Mouse (Mus musculus): ENCODE results near the gene Gm21885. TPM values are rescaled to one million over a fixed set of nuclear protein-coding genes. Genes with fewer than 3 reads are reported as not detected.

Gm21885 gene
- polyA plus RNA-seq, 1 experiment from 2014 or later, result 9.9 TPM

DNA sequence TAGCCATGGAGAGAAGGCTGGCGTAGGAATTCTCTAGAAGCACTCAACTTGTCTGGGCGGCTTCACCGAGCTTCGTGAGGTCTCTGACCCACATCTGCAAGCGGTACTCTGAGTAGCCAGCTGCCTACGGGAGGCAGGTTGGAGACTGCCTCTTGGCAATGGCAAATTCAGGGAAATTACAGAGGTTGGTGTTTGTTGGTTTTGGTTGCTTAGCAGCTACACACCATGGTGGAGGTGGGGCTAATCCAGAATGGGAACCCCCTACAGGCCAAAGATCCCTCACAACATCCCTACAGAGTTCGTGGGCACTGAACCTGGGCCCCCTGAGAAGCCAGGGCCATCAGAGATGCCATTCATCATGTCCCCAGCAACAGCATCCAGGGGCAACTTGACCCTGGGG lies 6.4 kb upstream of the Gm21885 start:
- no peaks in the 10 kb centered on the region for H3K9me3 ChIP-seq (replicated peaks; ENCODE audit: control insufficient read depth, low read length)

DNA sequence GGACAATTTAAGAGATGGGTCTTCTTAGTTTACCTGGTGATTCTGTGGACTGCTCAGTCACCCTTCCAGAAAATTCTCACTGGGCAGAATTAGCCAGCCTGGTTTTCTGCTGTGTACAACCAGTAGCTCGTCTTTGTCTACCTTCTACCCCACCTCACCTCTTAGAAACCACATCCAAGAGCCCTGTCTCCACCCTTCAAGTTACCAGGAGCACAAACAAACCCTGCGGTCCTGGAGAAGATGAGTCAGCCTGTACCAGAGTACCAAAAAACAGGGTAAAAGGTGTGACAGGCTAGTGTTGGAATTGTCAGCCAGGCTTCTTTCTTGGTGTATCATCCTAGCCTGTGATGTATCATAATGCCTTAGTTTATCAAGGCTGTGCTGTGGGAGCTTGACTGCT lies 6.0 kb upstream of the Gm21885 start:
- Histone ChIP-seq H3K4me1 (ENCODE audit: control insufficient read depth, insufficient read depth, low read length) (peaks cover 22% of the 10 kb centered on the region), H3K4me2 (ENCODE audit: low read depth, low read length) (no peak overlapping the region), H3K9me3 (replicated peaks; ENCODE audit: control insufficient read depth, low read length) (no peaks in the 10 kb centered on the region), H3K27ac (ENCODE audit: low read length) (no peak overlapping the region), H3K9ac (ENCODE audit: low read length) (no peak overlapping the region), H3K36me3 (ENCODE audit: control insufficient read depth, insufficient read depth, low read length) (no peaks in the 10 kb centered on the region), H3K4me3 (replicated peaks; ENCODE audit: low read length) (no peak overlapping the region), H3K27me3 (ENCODE audit: control insufficient read depth, insufficient read depth, low read length) (no peaks in the 10 kb centered on the region)
- 69% methylated on average over 2 of the region's 2 CpGs for WGBS
- ATAC-seq (ENCODE audit: insufficient read depth, low FRiP score), result no peak

More for the DNA sequence above, 6.4 kb upstream of the Gm21885 start:
- 81% methylated on average over 7 of the region's 7 CpGs for WGBS
- Histone ChIP-seq H3K27me3 (ENCODE audit: control insufficient read depth, insufficient read depth, low read length) (no peaks in the 10 kb centered on the region), H3K36me3 (ENCODE audit: control insufficient read depth, insufficient read depth, low read length) (no peaks in the 10 kb centered on the region), H3K9ac (ENCODE audit: low read length) (no peak overlapping the region), H3K4me3 (replicated peaks; ENCODE audit: low read length) (no peak overlapping the region), H3K27ac (ENCODE audit: low read length) (peak overlapping the region; percentile 77; the same call in 1 of the 2 replicates), H3K4me1 (ENCODE audit: control insufficient read depth, insufficient read depth, low read length) (peaks cover 20% of the 10 kb centered on the region), H3K4me2 (ENCODE audit: low read depth, low read length) (no peak overlapping the region)
- ATAC-seq (ENCODE audit: insufficient read depth, low FRiP score), result no peak

DNA sequence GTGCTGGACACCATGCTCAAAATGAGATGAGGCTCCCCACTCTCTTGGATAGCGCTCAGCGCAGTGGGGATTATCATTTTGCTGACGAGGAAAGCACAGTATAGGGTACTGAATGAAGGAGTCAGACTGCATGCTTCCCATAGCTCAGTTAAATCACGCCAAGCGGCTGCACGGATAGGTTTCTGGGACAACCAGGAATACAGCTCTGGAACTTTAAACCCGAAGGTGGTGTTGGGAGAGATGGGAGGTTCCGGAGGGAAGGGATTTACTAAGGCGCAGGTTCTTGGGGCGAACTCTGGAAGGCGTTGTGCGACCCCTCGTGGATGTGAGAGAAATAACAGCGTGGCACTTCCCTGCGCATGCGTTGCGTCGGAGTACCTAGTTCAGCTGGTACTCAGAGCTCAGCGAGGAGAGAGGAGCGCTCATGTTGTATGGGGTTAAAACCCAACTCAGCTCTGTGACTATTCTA lies 4.8 kb upstream of the Gm21885 start:
- peak; percentile 44; the same call in 1 of the 2 replicates for ATAC-seq (ENCODE audit: insufficient read depth, low FRiP score)
- Histone ChIP-seq H3K27me3 (ENCODE audit: control insufficient read depth, insufficient read depth, low read length) (no peaks in the 10 kb centered on the region), H3K27ac (ENCODE audit: low read length) (no peak overlapping the region), H3K4me1 (ENCODE audit: control insufficient read depth, insufficient read depth, low read length) (peaks cover 28% of the 10 kb centered on the region), H3K4me3 (replicated peaks; ENCODE audit: low read length) (peak overlapping the region; percentile 48), H3K4me2 (ENCODE audit: low read depth, low read length) (peak overlapping the region; percentile 82), H3K9me3 (replicated peaks; ENCODE audit: control insufficient read depth, low read length) (no peaks in the 10 kb centered on the region), H3K9ac (ENCODE audit: low read length) (peak overlapping the region; percentile 63), H3K36me3 (ENCODE audit: control insufficient read depth, insufficient read depth, low read length) (no peaks in the 10 kb centered on the region)
- 7% methylated on average over 20 of the region's 20 CpGs for WGBS

DNA sequence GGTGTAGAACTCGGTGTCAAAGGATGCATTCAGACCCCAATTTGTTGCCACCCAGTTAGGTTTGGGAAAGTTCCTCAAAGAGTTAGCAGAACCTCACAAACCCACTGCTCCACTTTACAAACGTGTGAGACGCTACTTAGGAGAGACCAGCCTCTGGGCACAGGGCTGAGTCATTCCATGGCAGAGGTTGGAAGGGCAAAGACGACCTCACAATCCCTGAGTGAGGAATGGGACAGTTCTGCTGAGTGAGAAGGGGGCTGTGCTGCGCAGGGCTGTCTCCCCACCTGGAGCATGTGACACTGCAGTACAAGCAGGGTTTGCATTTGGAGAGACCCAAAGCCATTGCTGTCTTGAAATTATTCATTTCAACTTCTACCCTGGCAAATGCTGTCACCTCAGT lies 618 bp downstream of the Gm21885 start:
- H3K4me2 ChIP-seq (ENCODE audit: low read depth, low read length), result no peak overlapping the region
- no peak overlapping the region for H3K9ac ChIP-seq (ENCODE audit: low read length)
- no peak overlapping the region for H3K27ac ChIP-seq (ENCODE audit: low read length)
- 59% methylated on average over 5 of the region's 5 CpGs for WGBS
- H3K9me3 ChIP-seq (replicated peaks; ENCODE audit: control insufficient read depth, low read length), result no peaks in the 10 kb centered on the region
- peaks cover 12% of the 10 kb centered on the region; the same call in 1 of the 2 replicates for H3K4me1 ChIP-seq (ENCODE audit: control insufficient read depth, insufficient read depth, low read length)
- H3K27me3 ChIP-seq (ENCODE audit: control insufficient read depth, insufficient read depth, low read length), result no peaks in the 10 kb centered on the region
- H3K36me3 ChIP-seq (ENCODE audit: control insufficient read depth, insufficient read depth, low read length), result peaks cover 2% of the 10 kb centered on the region
- ATAC-seq (ENCODE audit: insufficient read depth, low FRiP score), result no peak
- no peak overlapping the region for H3K4me3 ChIP-seq (replicated peaks; ENCODE audit: low read length)

DNA sequence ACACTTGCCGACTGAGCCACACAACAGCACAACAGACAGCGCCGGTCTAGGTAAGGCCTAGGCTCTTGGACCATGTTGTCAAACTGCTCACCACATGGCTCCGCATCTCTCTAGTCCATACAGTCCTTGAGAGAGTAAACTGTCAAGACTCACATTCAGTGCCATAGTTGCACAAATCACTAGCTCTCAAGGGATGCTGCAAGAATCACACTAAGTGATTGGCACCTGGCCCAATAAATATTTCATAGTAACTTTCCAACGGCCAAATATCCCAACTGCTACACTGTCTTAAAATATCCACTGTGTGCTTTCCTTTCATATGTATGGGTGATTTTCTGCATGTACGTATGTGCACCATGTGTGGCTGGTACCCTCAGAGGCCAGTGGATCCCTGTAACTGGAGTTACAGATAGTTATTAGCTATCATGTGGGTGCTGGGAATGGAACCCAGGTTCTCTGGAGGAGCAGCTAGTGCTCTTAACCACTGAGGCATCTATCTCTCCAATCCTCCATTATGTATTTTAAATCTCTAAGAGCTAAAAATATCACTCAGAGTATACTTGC lies 1.9 kb downstream of the Gm21885 start:
- H3K4me3 ChIP-seq (replicated peaks; ENCODE audit: low read length), result no peak overlapping the region
- H3K4me2 ChIP-seq (ENCODE audit: low read depth, low read length), result no peak overlapping the region
- 89% methylated on average over 6 of the region's 6 CpGs for WGBS
- H3K9ac ChIP-seq (ENCODE audit: low read length), result no peak overlapping the region
- no peak overlapping the region for H3K27ac ChIP-seq (ENCODE audit: low read length)
- peaks cover 6% of the 10 kb centered on the region for H3K36me3 ChIP-seq (ENCODE audit: control insufficient read depth, insufficient read depth, low read length)
- no peaks in the 10 kb centered on the region for H3K27me3 ChIP-seq (ENCODE audit: control insufficient read depth, insufficient read depth, low read length)
- no peak for ATAC-seq (ENCODE audit: insufficient read depth, low FRiP score)
- H3K9me3 ChIP-seq (replicated peaks; ENCODE audit: control insufficient read depth, low read length), result no peaks in the 10 kb centered on the region
- H3K4me1 ChIP-seq (ENCODE audit: control insufficient read depth, insufficient read depth, low read length), result peaks cover 9% of the 10 kb centered on the region; the same call in 1 of the 2 replicates

DNA sequence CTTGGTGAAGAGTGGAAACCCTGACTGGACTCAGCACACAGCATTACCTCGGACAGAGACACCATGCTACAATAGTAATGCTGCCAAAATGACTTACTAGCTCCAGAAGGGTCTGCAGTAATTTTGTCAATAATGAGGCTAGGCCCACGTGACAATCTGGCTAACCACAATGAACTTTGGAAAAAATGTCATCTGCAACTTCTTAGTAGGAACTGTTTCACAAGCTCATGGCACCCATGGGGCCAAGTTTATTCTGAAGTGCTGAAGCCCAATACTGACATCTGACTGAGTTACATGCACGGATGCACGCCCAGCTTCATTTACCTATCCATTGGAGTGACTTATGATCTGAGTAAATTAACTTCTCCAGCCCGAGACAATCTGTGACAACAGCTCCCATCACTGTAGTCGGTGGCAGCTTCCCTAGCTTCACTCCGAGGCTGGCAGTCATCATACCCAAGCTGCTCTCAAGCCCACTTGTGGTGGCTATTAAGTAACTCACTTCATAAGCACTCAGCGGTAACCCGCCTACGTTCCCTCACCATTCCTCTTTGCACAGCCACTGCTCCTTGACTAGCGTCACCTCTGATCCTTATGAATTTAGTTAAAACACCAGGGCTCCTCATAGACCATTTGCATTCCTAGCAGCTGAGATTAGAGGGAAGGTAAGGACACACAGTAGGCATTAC lies 4.4 kb downstream of the Gm21885 start:
- no peak overlapping the region for H3K9ac ChIP-seq (ENCODE audit: low read length)
- no peaks in the 10 kb centered on the region for H3K27me3 ChIP-seq (ENCODE audit: control insufficient read depth, insufficient read depth, low read length)
- 91% methylated on average over 11 of the region's 11 CpGs for WGBS
- H3K27ac ChIP-seq (ENCODE audit: low read length), result no peak overlapping the region
- no peak for ATAC-seq (ENCODE audit: insufficient read depth, low FRiP score)
- no peaks in the 10 kb centered on the region for H3K9me3 ChIP-seq (replicated peaks; ENCODE audit: control insufficient read depth, low read length)
- peaks cover 3% of the 10 kb centered on the region; the same call in 1 of the 2 replicates for H3K4me1 ChIP-seq (ENCODE audit: control insufficient read depth, insufficient read depth, low read length)
- H3K4me2 ChIP-seq (ENCODE audit: low read depth, low read length), result no peak overlapping the region
- no peak overlapping the region for H3K4me3 ChIP-seq (replicated peaks; ENCODE audit: low read length)
- peaks cover 18% of the 10 kb centered on the region for H3K36me3 ChIP-seq (ENCODE audit: control insufficient read depth, insufficient read depth, low read length)

DNA sequence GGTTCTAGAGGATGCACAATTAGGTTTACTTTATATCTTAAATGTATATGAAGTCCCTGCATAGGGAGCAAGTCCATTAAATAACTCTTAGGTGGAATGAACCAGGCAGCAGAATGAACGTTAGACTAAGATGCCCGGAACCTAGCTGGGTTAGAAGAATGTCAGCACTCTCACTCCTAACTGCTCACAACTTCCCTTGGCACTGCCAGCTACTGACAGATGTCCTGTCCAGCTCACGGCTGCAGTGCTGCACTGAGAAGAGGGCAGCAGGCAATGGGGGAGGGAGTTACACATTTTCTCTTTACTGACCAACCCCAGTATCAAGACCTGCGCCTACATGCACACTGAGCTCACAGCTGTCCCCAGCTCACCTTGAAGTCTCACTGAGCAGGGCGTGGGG lies 5.4 kb downstream of the Gm21885 start:
- no peak for ATAC-seq (ENCODE audit: insufficient read depth, low FRiP score)
- Histone ChIP-seq H3K4me3 (replicated peaks; ENCODE audit: low read length) (no peak overlapping the region), H3K27ac (ENCODE audit: low read length) (no peak overlapping the region), H3K36me3 (ENCODE audit: control insufficient read depth, insufficient read depth, low read length) (peaks cover 18% of the 10 kb centered on the region), H3K4me1 (ENCODE audit: control insufficient read depth, insufficient read depth, low read length) (no peaks in the 10 kb centered on the region), H3K9ac (ENCODE audit: low read length) (no peak overlapping the region), H3K9me3 (replicated peaks; ENCODE audit: control insufficient read depth, low read length) (no peaks in the 10 kb centered on the region), H3K27me3 (ENCODE audit: control insufficient read depth, insufficient read depth, low read length) (no peaks in the 10 kb centered on the region), H3K4me2 (ENCODE audit: low read depth, low read length) (no peak overlapping the region)
- 85% methylated on average over 5 of the region's 5 CpGs for WGBS

DNA sequence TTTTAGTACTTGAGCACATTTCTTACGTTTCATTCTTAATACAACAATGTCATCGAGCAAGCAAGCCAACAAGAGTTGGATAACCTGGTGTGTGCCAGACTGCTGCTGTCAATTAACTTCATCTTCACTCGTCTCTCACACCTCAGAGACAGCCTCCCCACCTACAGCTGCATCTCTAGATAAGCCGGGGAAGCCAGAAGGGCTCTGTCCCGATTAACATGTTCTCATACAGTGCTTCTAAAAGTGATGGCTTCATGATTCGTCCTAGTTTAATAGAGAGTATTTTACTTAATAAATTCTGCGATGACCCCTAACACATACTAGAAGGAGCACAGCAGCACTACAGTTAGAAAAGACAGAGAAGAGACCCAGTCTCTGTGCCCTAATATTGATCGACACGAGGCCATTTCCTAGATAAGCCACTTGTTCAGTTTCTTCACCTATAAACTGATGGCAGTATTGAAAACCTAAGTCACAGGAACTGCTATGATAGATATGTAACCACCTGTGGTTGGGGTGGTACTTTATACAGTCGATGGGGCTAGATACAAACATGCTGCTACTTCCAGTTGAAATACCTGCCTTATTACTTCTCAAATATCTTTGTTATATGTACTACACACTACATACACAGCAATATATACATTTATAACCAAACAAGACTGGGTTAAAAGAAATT lies 8.5 kb downstream of the Gm21885 start:
- Histone ChIP-seq H3K27ac (ENCODE audit: low read length) (no peak overlapping the region), H3K9ac (ENCODE audit: low read length) (no peak overlapping the region), H3K27me3 (ENCODE audit: control insufficient read depth, insufficient read depth, low read length) (no peaks in the 10 kb centered on the region), H3K9me3 (replicated peaks; ENCODE audit: control insufficient read depth, low read length) (no peaks in the 10 kb centered on the region), H3K36me3 (ENCODE audit: control insufficient read depth, insufficient read depth, low read length) (peaks cover 31% of the 10 kb centered on the region), H3K4me1 (ENCODE audit: control insufficient read depth, insufficient read depth, low read length) (no peaks in the 10 kb centered on the region), H3K4me3 (replicated peaks; ENCODE audit: low read length) (no peak overlapping the region), H3K4me2 (ENCODE audit: low read depth, low read length) (no peak overlapping the region)
- no peak for ATAC-seq (ENCODE audit: insufficient read depth, low FRiP score)
- 85% methylated on average over 10 of the region's 10 CpGs for WGBS

Measured in stomach, embryonic 16.5 days (tissue).